Mouse (Mus musculus): Measurements from ENCODE around the gene Pth1r. TPM values are rescaled to one million over a fixed set of nuclear protein-coding genes. Genes with fewer than 3 reads are reported as not detected.

Pth1r gene
- polyA plus RNA-seq, 1 experiment = 8.2 TPM

DNA sequence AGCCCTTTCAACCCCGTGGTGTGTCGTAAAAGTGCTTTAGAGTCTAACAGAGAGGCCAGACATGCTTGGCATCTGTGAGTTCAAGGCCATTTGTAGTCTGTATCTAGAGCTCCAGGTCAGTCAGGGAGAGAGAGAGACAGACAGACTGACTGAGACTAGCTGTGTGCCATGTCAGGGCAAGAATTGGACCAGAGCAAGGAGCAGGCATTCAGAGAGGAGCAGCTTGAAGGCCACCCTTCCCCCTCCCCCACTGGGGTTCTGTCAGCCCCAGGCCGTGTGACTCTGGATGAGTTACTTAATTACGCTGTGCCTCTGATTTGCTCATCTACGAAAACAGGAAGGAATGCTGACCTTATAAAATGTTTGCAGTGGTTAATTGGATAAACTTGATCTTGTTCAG lies 64.7 kb downstream of the Pth1r start:
- Histone ChIP-seq H3K27ac (ENCODE audit: insufficient read depth, low read length) (peak overlapping the region; percentile 10; the same call in 1 of the 2 replicates), H3K4me3 (ENCODE audit: insufficient read depth, low read length) (no peak overlapping the region), H3K4me1 (ENCODE audit: control insufficient read depth, insufficient read depth, low read length) (peaks cover 25% of the 10 kb centered on the region)
- TF ChIP-seq CTCF (IDR thresholded peaks at IDR 0.05; ENCODE audit: extremely low read depth, insufficient read depth, low read length) = no peak
- no peak for TF ChIP-seq POLR2A (IDR thresholded peaks at IDR 0.05; ENCODE audit: extremely low read depth, insufficient read depth, low read length)

DNA sequence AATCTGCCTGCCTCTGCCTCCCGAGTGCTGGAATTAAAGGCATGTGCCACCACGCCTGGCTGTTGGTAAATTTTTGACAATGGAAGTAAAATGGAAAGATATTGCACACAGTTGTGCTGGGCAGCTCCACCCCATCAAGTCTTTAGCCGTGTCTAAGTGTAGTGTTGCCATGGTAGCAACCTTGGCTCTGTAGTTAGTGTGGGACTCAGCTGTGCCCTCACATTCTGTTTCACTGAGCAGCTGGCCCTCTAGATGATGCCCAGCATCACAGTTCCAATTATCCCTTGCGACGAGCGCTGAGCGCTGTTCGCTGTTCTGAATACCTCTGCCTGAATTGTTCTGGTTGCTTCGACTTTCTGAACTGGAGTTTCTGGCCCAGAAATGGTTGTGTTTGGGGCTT lies 65.1 kb downstream of the Pth1r start:
- no peak overlapping the region for H3K4me3 ChIP-seq (ENCODE audit: insufficient read depth, low read length)
- TF ChIP-seq POLR2A (IDR thresholded peaks at IDR 0.05; ENCODE audit: extremely low read depth, insufficient read depth, low read length) (no peak), CTCF (IDR thresholded peaks at IDR 0.05; ENCODE audit: extremely low read depth, insufficient read depth, low read length) (no peak)
- H3K4me1 ChIP-seq (ENCODE audit: control insufficient read depth, insufficient read depth, low read length) = peaks cover 25% of the 10 kb centered on the region
- H3K27ac ChIP-seq (ENCODE audit: insufficient read depth, low read length) = 0 out of 2 replicates have a peak overlapping the region, but pooled peaks have one; percentile 10

DNA sequence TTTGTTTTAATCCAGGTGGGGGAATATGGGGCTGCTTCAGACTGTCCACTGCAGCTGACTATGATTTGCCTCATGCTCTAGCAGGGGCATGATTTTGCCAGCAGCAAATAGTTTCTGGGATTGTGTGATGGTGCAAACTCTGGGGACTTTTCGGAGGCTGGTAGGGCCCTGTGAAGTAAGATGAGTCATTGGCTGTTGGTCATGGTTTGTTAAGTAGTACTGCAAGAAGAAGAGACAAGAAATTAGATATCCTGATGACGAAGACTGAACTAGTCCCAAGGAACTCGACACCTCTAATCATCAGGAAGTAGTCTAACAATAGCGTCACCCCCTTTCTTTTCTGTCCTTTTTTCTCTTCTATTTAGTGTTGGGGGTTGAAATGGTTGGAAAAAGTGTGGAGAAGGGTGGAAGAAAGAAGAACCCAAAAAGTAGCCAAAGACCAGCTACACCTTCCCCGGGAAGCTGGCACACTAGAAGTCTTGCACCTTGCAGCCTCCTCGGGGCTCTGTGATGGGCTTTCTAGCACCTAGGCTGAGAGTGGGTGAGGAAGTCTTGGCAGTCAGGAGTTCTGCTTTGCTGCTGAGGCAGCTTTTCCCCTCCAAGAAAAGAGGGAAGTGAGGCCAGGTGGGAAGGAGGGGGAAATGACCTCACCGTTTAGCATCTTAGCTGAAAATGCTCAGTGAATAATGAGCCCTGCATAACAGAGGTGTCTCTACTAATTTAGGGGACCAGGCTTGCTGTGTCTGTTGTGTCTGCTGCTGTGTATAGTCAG lies 66.0 kb downstream of the Pth1r start:
- H3K27ac ChIP-seq (ENCODE audit: insufficient read depth, low read length) = 0 out of 2 replicates have a peak overlapping the region, but pooled peaks have one; percentile 9
- no peak for TF ChIP-seq CTCF (IDR thresholded peaks at IDR 0.05; ENCODE audit: extremely low read depth, insufficient read depth, low read length)
- H3K4me3 ChIP-seq (ENCODE audit: insufficient read depth, low read length) = no peak overlapping the region
- H3K4me1 ChIP-seq (ENCODE audit: control insufficient read depth, insufficient read depth, low read length) = peaks cover 25% of the 10 kb centered on the region

DNA sequence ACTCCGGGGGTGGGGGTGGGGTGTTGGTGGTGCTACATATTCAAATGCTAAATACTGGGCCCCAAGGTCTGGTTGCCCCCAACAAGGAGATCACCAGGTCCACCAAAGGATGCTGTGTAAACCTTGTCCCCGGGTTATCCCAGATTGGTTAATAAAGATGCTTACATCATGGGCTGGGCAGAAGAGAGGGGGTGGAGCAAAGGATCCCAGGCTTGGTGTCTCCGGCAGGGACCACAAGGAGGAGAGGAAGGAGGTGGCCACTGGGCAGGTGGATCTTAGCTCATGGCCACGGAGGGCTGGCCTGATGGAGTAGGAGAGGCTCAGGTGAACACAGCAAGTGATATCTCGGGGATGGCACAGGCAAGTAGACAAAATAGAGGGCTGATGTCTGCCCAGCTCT lies 68.1 kb downstream of the Pth1r start:
- TF ChIP-seq CTCF (IDR thresholded peaks at IDR 0.05; ENCODE audit: extremely low read depth, insufficient read depth, low read length) (no peak), POLR2A (IDR thresholded peaks at IDR 0.05; ENCODE audit: extremely low read depth, insufficient read depth, low read length) (no peak)

GRCm38 (mm10) chr9:110676492-110676911 lies 70.4 kb downstream of the Pth1r start:
- TF ChIP-seq CTCF (IDR thresholded peaks at IDR 0.05; ENCODE audit: extremely low read depth, insufficient read depth, low read length) = no peak
- TF ChIP-seq POLR2A (IDR thresholded peaks at IDR 0.05; ENCODE audit: extremely low read depth, insufficient read depth, low read length) = no peak
- Histone ChIP-seq H3K27ac (ENCODE audit: insufficient read depth, low read length) (no peak overlapping the region), H3K4me1 (ENCODE audit: control insufficient read depth, insufficient read depth, low read length) (peaks cover 9% of the 10 kb centered on the region), H3K4me3 (ENCODE audit: insufficient read depth, low read length) (no peak overlapping the region)

More for the DNA sequence above, 68.1 kb downstream of the Pth1r start:
- peaks cover 20% of the 10 kb centered on the region for H3K4me1 ChIP-seq (ENCODE audit: control insufficient read depth, insufficient read depth, low read length)
- no peak overlapping the region for H3K27ac ChIP-seq (ENCODE audit: insufficient read depth, low read length)
- H3K4me3 ChIP-seq (ENCODE audit: insufficient read depth, low read length) = no peak overlapping the region

DNA sequence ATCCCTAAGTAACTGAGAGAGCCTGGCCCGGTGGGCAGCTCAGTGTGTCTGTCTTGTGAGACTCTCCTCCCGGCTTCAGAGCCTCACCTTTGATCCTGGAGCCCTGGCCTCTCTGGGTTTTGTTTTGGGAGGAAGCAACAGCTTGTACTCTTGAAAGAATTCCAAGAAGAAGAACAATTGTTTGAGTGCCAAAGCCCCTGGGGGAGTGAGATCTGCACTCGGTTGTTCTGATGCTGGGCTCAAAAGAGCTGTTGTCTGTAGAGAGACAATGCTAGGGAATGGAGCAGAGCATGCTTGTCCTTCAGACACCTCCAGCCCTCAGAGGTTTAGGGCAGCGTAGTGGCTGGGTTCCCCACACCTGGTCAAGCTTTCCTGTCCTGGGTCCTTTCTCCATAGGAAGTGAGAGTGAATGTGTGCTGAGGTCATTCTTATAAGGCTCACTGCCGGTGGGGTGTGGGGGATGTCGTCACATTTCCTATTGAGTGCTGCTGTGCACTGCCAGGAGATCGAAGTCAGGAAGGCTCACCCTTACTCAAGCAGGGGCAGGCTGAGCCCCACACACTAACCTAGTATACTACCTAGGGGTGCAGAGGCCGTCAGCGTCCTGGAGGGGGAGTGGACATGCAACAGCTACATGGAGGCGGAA lies 73.7 kb downstream of the Pth1r start:
- H3K27ac ChIP-seq (ENCODE audit: insufficient read depth, low read length) = peak overlapping the region; percentile 62
- peaks cover 7% of the 10 kb centered on the region for H3K4me1 ChIP-seq (ENCODE audit: control insufficient read depth, insufficient read depth, low read length)
- no peak for TF ChIP-seq POLR2A (IDR thresholded peaks at IDR 0.05; ENCODE audit: extremely low read depth, insufficient read depth, low read length)
- no peak for TF ChIP-seq CTCF (IDR thresholded peaks at IDR 0.05; ENCODE audit: extremely low read depth, insufficient read depth, low read length)
- no peak overlapping the region for H3K4me3 ChIP-seq (ENCODE audit: insufficient read depth, low read length)

GRCm38 (mm10) chr9:110672462-110673106 lies 74.4 kb downstream of the Pth1r start:
- Histone ChIP-seq H3K4me1 (ENCODE audit: control insufficient read depth, insufficient read depth, low read length) (peaks cover 7% of the 10 kb centered on the region), H3K4me3 (ENCODE audit: insufficient read depth, low read length) (no peak overlapping the region), H3K27ac (ENCODE audit: insufficient read depth, low read length) (peak overlapping the region; percentile 62)
- TF ChIP-seq POLR2A (IDR thresholded peaks at IDR 0.05; ENCODE audit: extremely low read depth, insufficient read depth, low read length) (no peak), CTCF (IDR thresholded peaks at IDR 0.05; ENCODE audit: extremely low read depth, insufficient read depth, low read length) (peak; percentile 56)

Other genes with a start within 250 kb of the Pth1r start
- gene Setd2, start 214.5 kb downstream of the Pth1r start, polyA plus RNA-seq (2012; rRNA removed) = 64.8 and 64.9 TPM in 2 replicates
- gene Nradd, start 122.7 kb downstream of the Pth1r start, polyA plus RNA-seq (2012; rRNA removed) = 2.5 and 3.7 TPM in 2 replicates
- 10.0 and 10.7 TPM in 2 replicates for gene Nbeal2, start 93.0 kb downstream of the Pth1r start, polyA plus RNA-seq (2012; rRNA removed)
- 100 and 103 TPM in 2 replicates for gene Ccdc12, start 90.6 kb downstream of the Pth1r start, polyA plus RNA-seq (2012; rRNA removed)
- gene Myl3, start 5.3 kb downstream of the Pth1r start, polyA plus RNA-seq (2012; rRNA removed) = 0.13 and 0.30 TPM in 2 replicates
- not detected in 2 replicates for gene Prss42, start 51.0 kb upstream of the Pth1r start, polyA plus RNA-seq (2012; rRNA removed)
- not detected in 2 replicates for gene Prss44, start 66.8 kb upstream of the Pth1r start, polyA plus RNA-seq (2012; rRNA removed)
- gene Prss43, start 79.5 kb upstream of the Pth1r start, polyA plus RNA-seq (2012; rRNA removed) = 0.08 and 0.21 TPM in 2 replicates
- 0.44 and 0.50 TPM in 2 replicates for gene Prss45, start 87.4 kb upstream of the Pth1r start, polyA plus RNA-seq (2012; rRNA removed)
- not detected in 2 replicates for gene Prss46, start 97.4 kb upstream of the Pth1r start, polyA plus RNA-seq (2012; rRNA removed)
- 0.95 and 1.1 TPM in 2 replicates for gene Prss50, start 110.8 kb upstream of the Pth1r start, polyA plus RNA-seq (2012; rRNA removed)
- gene Als2cl, start 132.7 kb upstream of the Pth1r start, polyA plus RNA-seq (2012; rRNA removed) = 8.4 and 9.1 TPM in 2 replicates
- 1.6 and 2.7 TPM in 2 replicates for gene Tmie, start 133.0 kb upstream of the Pth1r start, polyA plus RNA-seq (2012; rRNA removed)
- gene Fam240a, start 169.7 kb upstream of the Pth1r start, polyA plus RNA-seq (2012; rRNA removed) = not detected in 2 replicates
- gene Tdgf1, start 199.0 kb upstream of the Pth1r start, polyA plus RNA-seq (2012; rRNA removed) = 1.1 and 1.3 TPM in 2 replicates
- 0.83 and 1.3 TPM in 2 replicates for gene Lrrc2, start 204.4 kb upstream of the Pth1r start, polyA plus RNA-seq (2012; rRNA removed)
- 0.45 and 0.69 TPM in 2 replicates for gene Rtp3, start 243.4 kb upstream of the Pth1r start, polyA plus RNA-seq (2012; rRNA removed)

Data from cortical plate, adult 2 months (tissue).